Mouse (Mus musculus) activated CD4-positive, CD25-positive, alpha-beta regulatory T cell, adult 4 months (primary cell): ENCODE measurements around the gene Bicd1. TPM values are rescaled to one million over a fixed set of nuclear protein-coding genes. Genes with fewer than 3 reads are reported as not detected.
A peak's percentile ranks its signal among the peaks of the same experiment; 100 is the strongest.
"Not testable (repeated sequence)": the region's sequence is repeated elsewhere in the genome, so short reads cannot be mapped to it uniquely, and the experiment has no call there.

Experiments
- ATAC-seq: one replicate; pipeline ENCODE4 v1.8.0; 2017
- polyA plus RNA-seq, 2 experiments: library from polyadenylated mRNA; unstranded; fragments of 100-300 nt; shearing (Covaris generic); gene quantifications; one replicate each; pipeline ENCODE4 v1.2.1; 2017

The Bicd1 gene
- 10 to 100 TPM in 1 of 2 experiments, 1 to 10 TPM in 1; 8.8 to 10.8 TPM for polyA plus RNA-seq

DNA sequence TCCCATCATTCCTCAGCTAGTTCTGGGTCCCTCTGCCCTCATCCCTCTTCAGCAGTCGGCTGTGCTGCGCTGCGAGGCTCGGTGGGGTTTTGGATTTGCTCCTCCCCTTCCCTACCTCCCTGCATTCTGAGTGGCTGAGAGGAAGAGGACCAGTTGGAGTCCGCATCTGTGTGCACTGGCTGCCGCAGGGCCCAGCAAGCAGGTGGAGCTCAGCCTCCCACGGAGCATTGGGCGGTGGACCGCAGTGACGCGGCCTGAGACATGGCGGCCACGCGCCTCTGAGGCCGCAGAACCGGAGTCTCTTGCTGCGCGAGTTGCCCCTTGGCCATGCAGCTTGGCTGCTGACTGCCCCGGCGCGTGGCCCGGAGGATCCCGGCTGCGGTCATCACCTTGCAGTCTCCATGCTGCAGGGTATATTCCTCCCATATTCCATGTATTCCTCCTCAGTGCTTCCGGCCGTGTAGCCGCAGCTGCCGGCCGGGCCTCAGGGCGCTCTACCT, at the start of gene Bicd1:
Gene Bicd1 (plus strand): TSS at position 54 of the 500 bp plus-strand sequence.
- peak; percentile 89 for ATAC-seq

- ATAC-seq = not testable (repeated sequence)
Observed at GRCm38 (mm10) chr6:149362533-149362932, 46.2 kb upstream of the Bicd1 start.

DNA sequence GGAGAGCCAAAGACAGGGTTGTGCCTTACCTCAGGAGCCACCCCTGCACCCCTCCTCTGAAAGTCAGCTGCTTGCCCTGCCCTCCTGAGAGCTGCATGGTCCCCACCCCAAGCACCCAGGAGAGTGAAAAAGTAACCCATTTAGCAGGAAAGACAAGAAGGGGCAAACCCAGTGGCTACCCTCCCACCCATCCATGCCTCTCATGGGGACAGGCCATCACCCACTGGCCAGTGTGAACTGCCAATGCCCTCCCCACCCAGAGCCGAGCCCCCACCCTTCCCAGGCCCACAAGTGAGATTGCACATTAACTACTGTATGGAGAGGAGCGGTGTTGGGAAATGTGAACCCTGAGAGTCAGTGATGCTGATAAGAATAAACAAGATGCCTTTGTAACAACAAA, 42.7 kb upstream of the Bicd1 start:
- ATAC-seq = peak; percentile 19

GRCm38 (mm10) chr6:149366403-149366802, 42.3 kb upstream of the Bicd1 start:
- peak; percentile 100 for ATAC-seq

DNA sequence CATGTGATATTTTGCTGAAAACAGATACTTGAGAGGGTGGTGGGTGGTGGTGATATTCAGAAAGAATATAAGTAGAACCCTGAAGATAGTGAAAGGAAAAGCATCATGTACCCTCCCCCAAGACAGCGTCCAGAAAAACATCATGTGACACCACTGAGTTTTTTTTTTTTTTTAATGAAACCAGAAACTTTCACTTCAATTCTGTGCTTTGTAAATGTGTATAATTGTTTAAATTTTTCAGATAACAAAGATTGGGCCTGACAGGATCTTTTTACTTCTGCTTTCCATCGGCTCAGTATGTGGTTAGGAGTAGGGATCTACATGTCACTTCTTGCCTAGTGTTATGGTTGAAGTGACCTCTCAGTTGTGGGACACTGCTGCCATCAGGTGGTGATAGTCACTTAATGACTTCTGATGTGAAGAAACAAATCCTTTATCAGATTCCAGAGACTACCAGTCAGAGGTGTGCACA, 33.7 kb upstream of the Bicd1 start:
- ATAC-seq = peak; percentile 90

DNA sequence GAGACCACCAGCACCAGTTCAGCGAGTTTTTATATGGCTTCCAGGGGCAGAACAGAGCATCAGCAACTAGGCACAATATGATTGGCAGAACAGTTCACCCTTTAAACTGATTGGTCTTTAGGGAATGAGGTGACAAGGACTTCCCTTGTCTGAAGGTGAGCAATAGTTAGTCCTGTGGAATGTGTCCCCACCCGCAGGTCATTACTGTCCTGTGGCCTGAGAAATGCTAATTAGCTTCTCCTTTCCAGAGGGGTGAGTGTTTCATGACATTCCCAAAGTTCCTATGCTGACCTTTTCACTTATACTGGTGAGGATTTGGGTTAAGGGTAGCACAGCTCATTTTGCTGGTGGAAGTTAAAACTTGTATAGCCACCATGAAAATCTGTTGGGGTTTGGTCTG, 25.2 kb upstream of the Bicd1 start:
- no peak for ATAC-seq

DNA sequence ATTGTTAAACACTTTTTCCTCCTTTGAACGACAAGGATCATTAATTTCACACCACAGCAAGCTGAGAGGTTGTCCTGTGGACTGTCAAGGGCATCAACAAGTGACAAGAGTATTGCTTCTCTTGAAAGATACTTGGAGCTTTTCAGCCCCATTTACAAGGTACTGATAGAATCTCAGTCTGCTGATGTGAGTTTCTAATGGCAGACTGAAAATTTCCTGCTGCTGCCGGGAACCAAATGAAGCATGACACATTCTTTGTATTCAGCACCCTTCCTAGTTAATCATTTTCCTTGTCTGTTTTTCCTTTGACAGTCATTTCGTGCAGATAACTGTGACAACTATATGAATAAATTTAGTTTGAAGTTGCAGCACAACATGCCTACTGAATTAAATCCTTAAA, 22.3 kb upstream of the Bicd1 start:
- ATAC-seq = no peak

GRCm38 (mm10) chr6:149389626-149390025, 19.1 kb upstream of the Bicd1 start:
- ATAC-seq = not testable (repeated sequence)

GRCm38 (mm10) chr6:149399396-149399795, 9.3 kb upstream of the Bicd1 start:
- no peak for ATAC-seq

DNA sequence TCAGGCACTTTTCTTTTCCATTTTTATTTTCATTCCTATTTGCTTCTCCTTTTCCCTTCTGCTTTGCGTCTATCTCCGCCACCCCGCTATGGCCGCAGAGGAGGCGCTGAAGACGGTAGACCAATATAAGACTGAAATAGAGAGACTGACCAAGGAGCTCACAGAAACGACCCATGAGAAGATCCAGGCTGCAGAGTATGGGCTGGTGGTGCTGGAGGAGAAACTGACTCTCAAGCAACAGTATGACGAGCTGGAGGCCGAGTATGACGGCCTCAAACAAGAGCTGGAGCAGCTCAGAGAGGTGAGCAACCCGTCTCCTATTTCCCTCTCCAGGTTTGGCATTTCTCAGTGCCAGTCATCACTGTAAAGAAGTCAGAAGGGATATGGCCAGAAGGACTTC, 655 bp downstream of the Bicd1 start:
- ATAC-seq = peak; percentile 19

DNA sequence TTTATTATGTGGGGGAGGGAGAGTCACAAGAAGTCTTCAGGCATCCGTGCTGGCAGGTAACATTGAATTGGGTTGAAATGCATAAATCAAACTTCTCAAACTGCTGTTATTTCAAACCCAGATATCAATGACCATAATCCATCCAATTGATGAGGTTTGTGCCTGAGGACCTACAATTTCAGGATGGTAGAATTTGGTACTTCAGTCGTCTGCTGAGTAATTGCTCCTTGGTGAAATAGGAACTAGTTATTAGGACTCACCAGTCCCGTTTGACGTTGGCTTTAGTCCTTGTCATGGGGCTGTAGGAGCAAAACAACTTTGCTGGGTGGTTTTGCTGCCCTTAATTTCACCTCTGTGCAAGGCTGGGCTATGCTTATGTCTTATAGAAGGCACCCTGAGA, 1.2 kb downstream of the Bicd1 start:
- no peak for ATAC-seq

GRCm38 (mm10) chr6:149413256-149413655, 4.6 kb downstream of the Bicd1 start:
- ATAC-seq = no peak

GRCm38 (mm10) chr6:149424748-149425147, 16.1 kb downstream of the Bicd1 start:
- no peak for ATAC-seq

DNA sequence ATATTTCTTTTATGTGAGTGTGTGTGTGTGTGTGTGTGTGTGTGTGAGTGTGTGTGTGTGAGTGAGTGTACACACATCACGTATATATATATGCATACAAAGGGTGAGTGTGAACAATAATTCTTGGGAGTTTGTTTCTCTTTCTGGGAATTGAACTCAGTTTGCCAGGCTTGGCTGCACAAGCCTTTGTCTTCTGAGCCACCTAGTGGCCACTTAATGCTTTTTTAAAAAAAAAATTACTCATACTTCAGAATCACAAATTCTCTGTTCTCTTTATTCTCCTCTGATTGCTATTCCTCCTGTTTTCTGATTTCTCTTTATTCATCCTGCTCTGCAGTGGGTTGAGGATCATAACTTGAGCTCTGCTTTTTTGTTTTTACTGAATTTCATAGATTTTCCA, 30.5 kb downstream of the Bicd1 start:
- no peak for ATAC-seq

- ATAC-seq = no peak
Observed at GRCm38 (mm10) chr6:149442884-149443283, 34.2 kb downstream of the Bicd1 start.

DNA sequence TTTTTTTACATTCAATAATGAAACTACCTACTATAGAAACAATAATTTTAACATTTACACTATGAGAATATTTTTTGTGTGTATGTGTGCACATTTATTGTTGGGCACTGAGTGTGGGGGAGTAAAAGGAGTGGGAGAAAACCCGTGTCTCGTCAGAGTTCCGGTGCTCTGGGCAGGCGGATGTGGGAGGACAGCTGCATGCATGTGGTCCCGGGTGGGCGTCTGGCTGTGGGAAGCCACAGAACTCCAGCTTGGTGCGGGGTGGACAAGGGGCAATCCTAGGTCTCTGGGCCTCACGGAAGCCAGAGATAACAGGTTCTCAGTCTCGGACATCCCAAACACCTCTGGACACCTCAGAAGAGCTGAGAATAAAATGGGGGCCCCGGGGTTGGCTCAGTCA, 37.2 kb downstream of the Bicd1 start:
- ATAC-seq = no peak

GRCm38 (mm10) chr6:149457324-149457723, 48.6 kb downstream of the Bicd1 start:
- ATAC-seq = no peak

GRCm38 (mm10) chr6:149460971-149461370, 52.3 kb downstream of the Bicd1 start:
- no peak for ATAC-seq

GRCm38 (mm10) chr6:149471477-149471876, 62.8 kb downstream of the Bicd1 start:
- ATAC-seq = no peak

GRCm38 (mm10) chr6:149472441-149472840, 63.8 kb downstream of the Bicd1 start:
- ATAC-seq = not testable (repeated sequence)

DNA sequence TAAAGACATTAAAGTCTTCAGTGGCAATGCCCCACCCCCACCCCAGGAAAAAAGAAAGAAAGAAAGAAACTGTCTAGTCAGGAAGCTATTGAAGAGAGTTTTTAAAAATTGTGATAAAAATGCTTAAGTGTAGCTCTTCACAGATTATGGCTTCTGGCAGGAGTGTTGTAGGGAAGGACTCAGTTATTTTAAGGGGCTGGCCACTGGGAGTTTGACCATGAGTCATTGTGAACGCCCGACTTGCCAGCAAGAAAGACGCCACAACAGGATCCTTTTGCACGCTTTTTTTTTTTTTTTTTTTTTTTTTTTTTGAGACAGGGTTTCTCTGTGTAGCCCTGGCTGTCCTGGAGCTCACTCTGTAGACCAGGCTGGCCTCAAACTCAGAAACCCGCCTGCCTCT, 73.2 kb downstream of the Bicd1 start:
- ATAC-seq = not testable (repeated sequence)

- ATAC-seq = no peak
Observed at GRCm38 (mm10) chr6:149494662-149495061, 86.0 kb downstream of the Bicd1 start.

DNA sequence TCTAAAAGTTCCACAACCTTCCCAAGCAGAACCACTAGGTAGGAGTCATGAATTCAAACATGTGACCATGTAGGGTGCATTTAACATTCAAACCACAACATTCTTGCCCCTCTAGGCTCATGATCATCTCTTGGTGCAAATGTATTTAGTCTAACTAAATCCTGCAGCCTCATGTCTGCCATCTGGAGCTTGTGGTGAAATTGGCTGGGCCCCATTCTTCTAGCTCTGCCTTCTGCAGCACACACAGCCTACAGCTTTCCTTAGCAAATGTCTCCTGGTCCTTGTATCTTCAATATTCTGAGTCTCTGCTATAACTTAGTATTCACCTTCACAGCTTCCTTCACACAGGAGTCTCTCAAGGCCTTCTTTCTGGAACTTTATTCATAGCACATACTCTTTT, 87.2 kb downstream of the Bicd1 start:
- no peak for ATAC-seq

- peak; percentile 95 for ATAC-seq
Observed at GRCm38 (mm10) chr6:149565720-149566498, 157.2 kb downstream of the Bicd1 start.
